Mouse (Mus musculus): ENCODE measurements around the gene Akr1a1. TPM values are rescaled to one million over a fixed set of nuclear protein-coding genes. Genes with fewer than 3 reads are reported as not detected.
"Not testable (repeated sequence)": the region's sequence is repeated elsewhere in the genome, so short reads cannot be mapped to it uniquely, and the experiment has no call there.

The Akr1a1 gene
- polyA plus RNA-seq, 1 experiment, result 737 TPM

- Histone ChIP-seq H3K79me3 (ENCODE audit: low read depth) (no peaks in the 10 kb centered on the region), H3K4me3 (ENCODE audit: insufficient read depth, poor library complexity, severe bottlenecking) (no peak overlapping the region), H3K36me3 (ENCODE audit: control insufficient read depth, insufficient read depth) (no peaks in the 10 kb centered on the region), H3K27me3 (ENCODE audit: control insufficient read depth, insufficient read depth, insufficient read length) (no peaks in the 10 kb centered on the region), H3ac (ENCODE audit: control insufficient read depth, insufficient read length, low read depth) (no peak overlapping the region), H3K79me2 (ENCODE audit: control insufficient read depth, insufficient read depth) (no peaks in the 10 kb centered on the region)
- TF ChIP-seq FOSL1 (IDR thresholded peaks at IDR 0.05; ENCODE audit: insufficient read depth, low read length, poor library complexity, severe bottlenecking), result no peak
- TF ChIP-seq MYOD1 (IDR thresholded peaks at IDR 0.05; ENCODE audit: control insufficient read depth, insufficient read length, low read depth), result no peak
Observed at GRCm38 (mm10) chr4:116679141-116679540, 27.7 kb upstream of the Akr1a1 start.

- no peaks in the 10 kb centered on the region for H3K27me3 ChIP-seq (ENCODE audit: control insufficient read depth, insufficient read depth, insufficient read length)
- no peaks in the 10 kb centered on the region for H3K36me3 ChIP-seq (ENCODE audit: control insufficient read depth, insufficient read depth)
- no peaks in the 10 kb centered on the region for H3K79me2 ChIP-seq (ENCODE audit: control insufficient read depth, insufficient read depth)
- no peak overlapping the region for H3K4me3 ChIP-seq (ENCODE audit: insufficient read depth, poor library complexity, severe bottlenecking)
- no peaks in the 10 kb centered on the region for H3K79me3 ChIP-seq (ENCODE audit: low read depth)
- H3ac ChIP-seq (ENCODE audit: control insufficient read depth, insufficient read length, low read depth), result no peak overlapping the region
- TF ChIP-seq CTCF (IDR thresholded peaks at IDR 0.05; ENCODE audit: control insufficient read depth, insufficient read depth, insufficient read length) (no peak), MYOG (IDR thresholded peaks at IDR 0.05; ENCODE audit: control insufficient read depth, extremely low read depth, insufficient read length) (no peak), USF1 (IDR thresholded peaks at IDR 0.05; ENCODE audit: low read depth) (no peak), FOSL1 (IDR thresholded peaks at IDR 0.05; ENCODE audit: insufficient read depth, low read length, poor library complexity, severe bottlenecking) (no peak), MAX (IDR thresholded peaks at IDR 0.05) (no peak)
Observed at GRCm38 (mm10) chr4:116677808-116678207, 26.3 kb upstream of the Akr1a1 start.

- no peaks in the 10 kb centered on the region for H3K79me2 ChIP-seq (ENCODE audit: control insufficient read depth, insufficient read depth)
- no peaks in the 10 kb centered on the region for H3K36me3 ChIP-seq (ENCODE audit: control insufficient read depth, insufficient read depth)
- H3K4me3 ChIP-seq (ENCODE audit: insufficient read depth, poor library complexity, severe bottlenecking), result no peak overlapping the region
- no peak overlapping the region for H3ac ChIP-seq (ENCODE audit: control insufficient read depth, insufficient read length, low read depth)
- H3K27me3 ChIP-seq (ENCODE audit: control insufficient read depth, insufficient read depth, insufficient read length), result no peaks in the 10 kb centered on the region
- no peaks in the 10 kb centered on the region for H3K79me3 ChIP-seq (ENCODE audit: low read depth)
- TF ChIP-seq MYOD1 (IDR thresholded peaks at IDR 0.05; ENCODE audit: control insufficient read depth, insufficient read length, low read depth), result no peak
- no peak for TF ChIP-seq MAX (IDR thresholded peaks at IDR 0.05)
- TF ChIP-seq MYOG (IDR thresholded peaks at IDR 0.05; ENCODE audit: control insufficient read depth, extremely low read depth, insufficient read length), result no peak
- no peak for TF ChIP-seq CEBPB (IDR thresholded peaks at IDR 0.05; ENCODE audit: low read depth)
- no peak for TF ChIP-seq FOSL1 (IDR thresholded peaks at IDR 0.05; ENCODE audit: insufficient read depth, low read length, poor library complexity, severe bottlenecking)
- TF ChIP-seq CTCF (IDR thresholded peaks at IDR 0.05; ENCODE audit: control insufficient read depth, insufficient read depth, insufficient read length), result no peak
- no peak for TF ChIP-seq USF1 (IDR thresholded peaks at IDR 0.05; ENCODE audit: low read depth)
Observed at GRCm38 (mm10) chr4:116676027-116676426, 24.5 kb upstream of the Akr1a1 start.

GRCm38 (mm10) chr4:116674761-116675160 lies 23.3 kb upstream of the Akr1a1 start:
- H3ac ChIP-seq (ENCODE audit: control insufficient read depth, insufficient read length, low read depth); H3K79me2 ChIP-seq (ENCODE audit: control insufficient read depth, insufficient read depth); H3K79me3 ChIP-seq (ENCODE audit: low read depth); H3K36me3 ChIP-seq (ENCODE audit: control insufficient read depth, insufficient read depth); H3K4me3 ChIP-seq (ENCODE audit: insufficient read depth, poor library complexity, severe bottlenecking); H3K27me3 ChIP-seq (ENCODE audit: control insufficient read depth, insufficient read depth, insufficient read length): not testable (repeated sequence)

- TF ChIP-seq FOSL1 (IDR thresholded peaks at IDR 0.05; ENCODE audit: insufficient read depth, low read length, poor library complexity, severe bottlenecking) (no peak), CEBPB (IDR thresholded peaks at IDR 0.05; ENCODE audit: low read depth) (peak; percentile 70)
- Histone ChIP-seq H3K27me3 (ENCODE audit: control insufficient read depth, insufficient read depth, insufficient read length) (no peaks in the 10 kb centered on the region), H3ac (ENCODE audit: control insufficient read depth, insufficient read length, low read depth) (no peak overlapping the region), H3K36me3 (ENCODE audit: control insufficient read depth, insufficient read depth) (no peaks in the 10 kb centered on the region), H3K79me2 (ENCODE audit: control insufficient read depth, insufficient read depth) (no peaks in the 10 kb centered on the region), H3K4me3 (ENCODE audit: insufficient read depth, poor library complexity, severe bottlenecking) (no peak overlapping the region), H3K79me3 (ENCODE audit: low read depth) (no peaks in the 10 kb centered on the region)
Observed at GRCm38 (mm10) chr4:116672785-116673184, 21.3 kb upstream of the Akr1a1 start.

GRCm38 (mm10) chr4:116669291-116669690 lies 17.8 kb upstream of the Akr1a1 start:
- Histone ChIP-seq H3K79me2 (ENCODE audit: control insufficient read depth, insufficient read depth) (no peaks in the 10 kb centered on the region), H3K27me3 (ENCODE audit: control insufficient read depth, insufficient read depth, insufficient read length) (no peaks in the 10 kb centered on the region), H3K36me3 (ENCODE audit: control insufficient read depth, insufficient read depth) (no peaks in the 10 kb centered on the region), H3K4me3 (ENCODE audit: insufficient read depth, poor library complexity, severe bottlenecking) (no peak overlapping the region), H3K79me3 (ENCODE audit: low read depth) (no peaks in the 10 kb centered on the region), H3ac (ENCODE audit: control insufficient read depth, insufficient read length, low read depth) (no peak overlapping the region)
- TF ChIP-seq CEBPB (IDR thresholded peaks at IDR 0.05; ENCODE audit: low read depth) (no peak), MYOG (IDR thresholded peaks at IDR 0.05; ENCODE audit: control insufficient read depth, extremely low read depth, insufficient read length) (no peak), CTCF (IDR thresholded peaks at IDR 0.05; ENCODE audit: control insufficient read depth, insufficient read depth, insufficient read length) (no peak), FOSL1 (IDR thresholded peaks at IDR 0.05; ENCODE audit: insufficient read depth, low read length, poor library complexity, severe bottlenecking) (no peak)

- Histone ChIP-seq H3K79me2 (ENCODE audit: control insufficient read depth, insufficient read depth) (no peaks in the 10 kb centered on the region), H3K79me3 (ENCODE audit: low read depth) (no peaks in the 10 kb centered on the region), H3ac (ENCODE audit: control insufficient read depth, insufficient read length, low read depth) (no peak overlapping the region), H3K36me3 (ENCODE audit: control insufficient read depth, insufficient read depth) (no peaks in the 10 kb centered on the region), H3K27me3 (ENCODE audit: control insufficient read depth, insufficient read depth, insufficient read length) (no peaks in the 10 kb centered on the region), H3K4me3 (ENCODE audit: insufficient read depth, poor library complexity, severe bottlenecking) (no peak overlapping the region)
- no peak for TF ChIP-seq CTCF (IDR thresholded peaks at IDR 0.05; ENCODE audit: control insufficient read depth, insufficient read depth, insufficient read length)
- peak; percentile 66 for TF ChIP-seq USF1 (IDR thresholded peaks at IDR 0.05; ENCODE audit: low read depth)
Observed at GRCm38 (mm10) chr4:116668145-116668544, 16.7 kb upstream of the Akr1a1 start.

Data from C2C12 (cell line).